Mouse (Mus musculus) CD4-positive, CD25-positive, alpha-beta regulatory T cell, adult 4 months (primary cell): ENCODE measurements at regions not wholly inside any gene's neighbourhood (a gene's known extent, or its start where the extent isn't known, plus 50 kb on each side); places are given as distances from the start of the nearest gene placed in this dataset.

Source experiments
- ATAC-seq: one replicate; pipeline ENCODE4 v1.8.0; 2017

DNA sequence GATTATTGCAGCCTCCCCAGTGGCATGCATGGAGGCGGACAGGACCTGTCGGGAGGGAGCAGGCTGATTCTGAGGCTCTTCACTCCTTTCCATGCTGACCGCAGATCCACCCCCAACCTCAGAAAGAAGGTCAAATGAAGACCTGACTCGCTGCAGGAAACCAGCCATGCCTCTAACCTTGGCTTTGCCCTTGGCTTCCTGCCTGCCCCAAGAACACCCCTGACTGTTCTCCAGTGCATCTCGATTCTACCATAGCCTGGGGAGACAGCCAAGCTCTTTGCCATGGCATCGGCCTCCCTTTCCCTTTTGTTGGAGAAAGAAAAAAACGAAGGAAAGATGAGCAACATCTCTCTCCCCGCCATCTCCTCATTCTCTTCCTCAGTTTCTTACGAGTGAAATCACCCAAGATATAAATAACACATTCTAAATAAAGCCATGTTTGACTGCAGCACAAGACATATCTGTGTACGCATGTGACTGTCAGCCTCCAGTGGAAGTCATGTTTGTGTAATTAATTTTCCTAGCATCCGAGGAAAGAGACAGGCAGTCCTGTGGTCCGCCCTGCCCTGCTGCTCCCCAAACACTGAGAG, 102.4 kb upstream of the Sdk1 start:
- no peak for ATAC-seq

DNA sequence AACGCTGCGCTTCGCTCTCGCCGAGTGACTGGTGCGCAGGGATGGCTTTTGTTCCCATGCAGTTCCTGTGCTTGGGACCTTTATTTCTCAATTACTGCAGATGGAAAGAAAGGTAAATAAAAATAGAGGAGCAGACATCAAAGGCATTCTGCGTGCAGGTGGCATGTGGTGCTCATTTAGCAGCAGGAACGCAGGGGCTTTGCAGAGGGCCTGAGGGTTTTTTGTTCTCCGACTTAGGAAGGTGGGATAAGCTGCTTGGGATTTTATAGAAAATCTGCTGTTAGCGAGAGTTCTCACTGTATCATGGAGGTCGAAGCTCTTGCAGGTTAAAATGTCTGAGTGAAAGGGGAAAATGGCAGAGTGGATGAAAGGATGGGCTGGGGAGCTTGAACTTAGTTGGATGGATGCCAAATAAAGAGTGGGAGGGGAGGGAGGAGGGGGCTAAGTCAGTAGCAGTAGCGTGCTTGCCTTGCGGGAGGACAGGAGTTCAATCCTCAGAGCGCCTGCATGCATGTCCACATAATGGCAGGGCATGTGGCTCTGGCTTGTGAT, 101.9 kb upstream of the Sdk1 start:
- no peak for ATAC-seq

DNA sequence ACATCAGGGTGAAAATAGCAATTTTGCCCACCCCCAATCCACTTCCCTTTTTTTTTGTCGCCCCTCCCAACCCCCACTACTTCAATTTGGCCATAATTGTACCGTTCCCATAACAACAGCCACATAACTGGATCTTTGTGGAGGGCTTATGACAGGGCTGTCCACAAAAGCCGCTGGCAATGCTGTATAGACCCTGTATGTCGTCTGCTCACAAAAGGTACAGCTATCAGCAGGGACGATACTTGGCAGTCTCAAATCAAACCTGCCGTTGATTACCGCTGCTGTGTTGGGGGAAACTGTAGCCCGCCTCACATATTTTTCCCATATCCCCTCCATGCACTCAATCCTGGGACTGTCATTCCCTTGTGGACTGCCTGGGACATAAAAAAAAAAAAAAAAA, 80.9 kb upstream of the Sdk1 start:
- no peak for ATAC-seq

DNA sequence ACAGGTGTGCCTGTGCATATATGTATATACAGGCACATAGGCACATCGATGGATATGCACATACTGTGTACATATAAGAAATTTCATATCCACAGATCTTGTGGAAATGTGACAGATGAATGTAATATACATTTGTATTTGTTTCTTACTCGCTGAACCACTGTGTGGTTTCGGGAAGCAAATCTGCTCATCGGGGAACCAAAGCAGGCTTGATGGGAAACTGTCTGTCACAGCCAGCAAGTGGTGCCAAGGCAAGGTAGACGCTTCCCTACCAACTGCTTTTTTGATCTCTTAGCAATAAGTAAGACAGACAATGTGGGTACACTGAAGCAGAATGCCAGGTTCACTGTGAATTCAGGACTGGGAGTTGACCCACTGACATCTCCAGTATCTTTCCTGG, 80.3 kb upstream of the Sdk1 start:
- ATAC-seq = no peak

DNA sequence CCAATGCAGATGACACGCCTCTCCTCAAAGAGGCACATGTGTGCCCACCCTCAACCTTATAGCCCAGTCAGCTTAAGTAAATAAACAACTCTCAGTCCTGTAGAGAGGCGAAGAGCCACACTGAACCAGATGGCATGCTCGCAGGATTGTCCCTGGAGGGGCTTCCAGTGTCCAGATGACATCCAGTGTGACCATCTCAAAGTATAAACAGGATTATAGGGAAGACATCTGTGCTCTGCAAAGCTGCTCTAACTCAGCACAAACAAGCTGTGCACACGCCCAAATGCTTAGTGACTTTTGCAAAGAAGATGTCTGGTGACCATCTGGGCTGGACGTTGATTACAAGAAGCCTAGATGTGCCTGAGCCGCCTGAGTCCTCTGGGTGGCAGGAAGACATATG, 58.8 kb upstream of the Sdk1 start:
- ATAC-seq = no peak

DNA sequence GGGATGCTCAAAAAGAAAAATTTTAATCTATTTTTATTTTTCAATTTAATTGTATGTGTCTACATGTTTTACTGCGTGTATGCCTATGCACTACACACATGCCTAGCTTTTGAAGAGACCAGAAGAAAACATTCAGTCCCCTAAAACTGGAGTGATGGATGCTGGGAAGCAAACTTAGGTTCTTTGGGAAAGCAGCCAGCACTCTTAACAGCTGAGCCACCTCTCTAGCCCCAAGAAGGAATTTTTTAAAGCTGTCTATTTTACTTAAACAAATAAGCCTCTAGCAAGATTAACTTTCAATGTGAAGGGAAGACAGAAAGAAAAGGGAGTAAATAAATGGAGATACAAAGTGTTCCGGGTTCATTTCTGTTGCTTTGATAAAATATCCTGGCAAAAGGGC, 52.3 kb upstream of the Sdk1 start:
- no peak for ATAC-seq
